Mouse (Mus musculus) heart, adult 8-10 months (tissue): Measurements from ENCODE around the gene 1190005I06Rik. TPM values are rescaled to one million over a fixed set of nuclear protein-coding genes. Genes with fewer than 3 reads are reported as not detected.
A peak's percentile ranks its signal among the peaks of the same experiment; 100 is the strongest.

ENCODE experiments used
- DNase-seq: peaks from one replicate; pipeline ENCODE4 v3.0.0; 2022; ENCODE audit warnings: low spot score
- total RNA-seq, 4 experiments: library from RNA; stranded (reverse); gene quantifications; 2 replicates each; pipeline ENCODE4 v1.2.4; 2022

The 1190005I06Rik gene
- total RNA-seq, 4 experiments from 2014 or later, result 3.0 to 5.7 (median 4.3) TPM

GRCm38 (mm10) chr8:120667561-120668373, 20.3 kb upstream of the 1190005I06Rik start, which contains the start of the genes Gm27021 and Cox4i1:
Gm27021 (minus strand) TSS chr8:120668079.
Cox4i1 (plus strand) TSS chr8:120668222.
- peak; percentile 88 for DNase-seq

- DNase-seq, result no peak
Measured at GRCm38 (mm10) chr8:120666807-120667470, 19.5 kb upstream of the 1190005I06Rik start.

GRCm38 (mm10) chr8:120665726-120666455, 18.5 kb upstream of the 1190005I06Rik start:
- DNase-seq, result no peak

- DNase-seq, result no peak
Measured at GRCm38 (mm10) chr8:120664566-120664965, 17.1 kb upstream of the 1190005I06Rik start.

- DNase-seq, result no peak
Measured at GRCm38 (mm10) chr8:120657415-120657814, 10.0 kb upstream of the 1190005I06Rik start.

GRCm38 (mm10) chr8:120656322-120657052, 9.1 kb upstream of the 1190005I06Rik start:
- no peak for DNase-seq

- DNase-seq, result peak; percentile 62
Measured at GRCm38 (mm10) chr8:120644663-120645062, 2.8 kb downstream of the 1190005I06Rik start.

- DNase-seq, result no peak
Measured at GRCm38 (mm10) chr8:120642031-120642662, 5.3 kb downstream of the 1190005I06Rik start.

- no peak for DNase-seq
Measured at GRCm38 (mm10) chr8:120641245-120641644, 6.2 kb downstream of the 1190005I06Rik start.

- peak; percentile 41 for DNase-seq
Measured at GRCm38 (mm10) chr8:120634329-120634839, 13.0 kb downstream of the 1190005I06Rik start.

GRCm38 (mm10) chr8:120633665-120634271, 13.7 kb downstream of the 1190005I06Rik start:
- DNase-seq, result no peak

- DNase-seq, result no peak
Measured at GRCm38 (mm10) chr8:120632969-120633664, 14.3 kb downstream of the 1190005I06Rik start.

- no peak for DNase-seq
Measured at GRCm38 (mm10) chr8:120631441-120632375, 15.7 kb downstream of the 1190005I06Rik start.

- DNase-seq, result no peak
Measured at GRCm38 (mm10) chr8:120630848-120631247, 16.6 kb downstream of the 1190005I06Rik start.

- no peak for DNase-seq
Measured at GRCm38 (mm10) chr8:120630031-120630430, 17.4 kb downstream of the 1190005I06Rik start.

GRCm38 (mm10) chr8:120627298-120627697, 20.1 kb downstream of the 1190005I06Rik start:
- no peak for DNase-seq

- no peak for DNase-seq
Measured at GRCm38 (mm10) chr8:120626461-120626860, 21.0 kb downstream of the 1190005I06Rik start.

GRCm38 (mm10) chr8:120623608-120624007, 23.8 kb downstream of the 1190005I06Rik start:
- DNase-seq, result no peak
